Mouse (Mus musculus) skeletal muscle tissue, adult 2 months (tissue): ENCODE results near the gene Zdhhc14.
"Not testable (repeated sequence)": the region's sequence is repeated elsewhere in the genome, so short reads cannot be mapped to it uniquely, and the experiment has no call there.

Experiments
- DNase-seq: peaks from one replicate; pipeline ENCODE4 v3.0.0-alpha.2; 2012; ENCODE audit warnings: low read depth, low spot score

Zdhhc14 gene

DNA sequence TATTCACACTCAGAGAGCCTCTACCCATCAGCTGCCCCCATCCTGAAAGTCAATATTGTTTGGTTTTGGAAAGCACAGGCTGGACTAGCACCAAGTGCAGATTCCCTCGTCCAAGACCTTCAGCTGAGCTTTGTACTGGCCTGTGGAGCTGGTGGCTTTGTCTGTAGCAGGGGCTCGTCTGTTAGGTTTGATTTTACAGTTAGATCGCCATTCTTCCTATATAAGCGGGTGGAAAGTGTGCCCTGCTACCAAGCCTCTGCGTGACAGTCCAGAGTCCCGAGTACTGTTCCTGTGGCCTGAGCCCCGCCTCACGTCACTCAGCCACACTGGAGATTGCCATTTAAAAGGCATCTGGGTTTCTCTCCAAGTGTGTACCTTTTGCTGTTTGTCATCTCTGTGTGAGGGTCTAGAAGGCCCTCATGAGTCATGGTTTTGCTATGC, 113.8 kb downstream of the Zdhhc14 start:
- DNase-seq = no peak

DNA sequence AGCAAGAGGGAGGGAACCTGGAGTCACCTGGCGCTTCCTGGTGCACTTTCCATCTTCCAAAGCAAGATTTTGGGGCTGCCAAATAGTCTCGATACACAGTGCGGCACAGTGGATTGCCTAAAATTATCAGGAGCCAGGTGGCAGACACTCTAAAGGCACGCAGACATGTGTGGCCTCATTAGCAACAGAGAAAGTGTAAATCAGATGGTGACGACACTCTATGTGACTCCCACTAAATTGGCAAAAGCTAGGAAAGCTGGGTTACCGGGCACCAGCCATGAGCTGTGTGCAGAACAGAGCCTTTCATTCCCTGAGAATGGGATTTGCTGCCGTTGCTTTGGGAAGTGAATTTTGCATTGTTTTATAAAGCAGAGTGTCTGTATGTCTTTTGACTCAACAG, 115.0 kb downstream of the Zdhhc14 start:
- no peak for DNase-seq

DNA sequence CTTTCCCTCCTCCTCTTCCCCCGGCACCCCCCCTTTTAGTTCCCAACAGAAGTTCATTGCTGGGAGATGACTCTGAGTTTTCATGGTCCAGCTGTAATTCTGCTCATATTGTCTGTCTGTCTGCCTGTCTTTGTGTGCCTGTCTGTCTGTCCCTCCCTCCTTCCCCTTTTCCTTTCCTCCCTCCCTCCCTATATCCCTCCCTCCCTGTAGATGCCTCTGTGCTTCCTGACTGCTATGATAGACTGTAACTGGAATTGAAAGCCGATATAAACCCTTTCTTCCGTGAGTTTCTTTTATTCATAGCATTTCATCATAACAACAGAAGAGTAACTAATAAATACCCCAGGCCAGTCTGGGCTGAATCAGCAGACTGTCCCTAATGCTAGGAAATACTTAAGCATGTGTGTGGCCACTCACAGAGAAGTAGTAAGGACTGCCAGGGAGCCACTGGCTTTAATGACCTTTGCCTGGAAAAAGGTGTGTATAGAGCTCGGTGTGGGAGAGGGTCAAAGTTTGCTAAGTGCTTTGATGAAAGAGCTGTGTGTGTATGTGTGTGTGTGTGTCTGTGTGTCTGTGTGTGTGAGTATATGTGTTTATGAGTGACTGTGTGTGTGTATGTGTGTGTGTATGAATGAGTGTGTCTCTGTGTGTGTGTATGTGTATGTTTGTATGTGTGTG, 117.7 kb downstream of the Zdhhc14 start:
- no peak for DNase-seq

DNA sequence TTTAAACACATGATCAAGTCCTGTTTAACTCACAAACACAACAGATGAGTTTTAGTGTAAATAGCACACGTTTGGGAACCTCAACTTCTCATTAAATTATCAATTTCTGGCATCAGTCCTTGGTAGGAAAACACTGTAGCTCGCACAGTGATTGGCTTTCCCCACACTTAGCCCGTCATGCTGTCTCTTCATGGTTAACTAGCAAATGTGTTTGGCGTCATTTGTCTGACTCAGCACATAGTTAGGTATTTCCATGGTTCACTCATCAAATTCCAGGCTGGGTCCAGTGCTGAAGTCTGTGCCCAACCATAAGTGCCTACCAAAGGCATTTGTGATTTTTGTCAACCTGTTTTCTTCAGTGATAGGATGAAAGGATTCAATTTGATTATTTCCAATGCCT, 119.9 kb downstream of the Zdhhc14 start:
- no peak for DNase-seq

DNA sequence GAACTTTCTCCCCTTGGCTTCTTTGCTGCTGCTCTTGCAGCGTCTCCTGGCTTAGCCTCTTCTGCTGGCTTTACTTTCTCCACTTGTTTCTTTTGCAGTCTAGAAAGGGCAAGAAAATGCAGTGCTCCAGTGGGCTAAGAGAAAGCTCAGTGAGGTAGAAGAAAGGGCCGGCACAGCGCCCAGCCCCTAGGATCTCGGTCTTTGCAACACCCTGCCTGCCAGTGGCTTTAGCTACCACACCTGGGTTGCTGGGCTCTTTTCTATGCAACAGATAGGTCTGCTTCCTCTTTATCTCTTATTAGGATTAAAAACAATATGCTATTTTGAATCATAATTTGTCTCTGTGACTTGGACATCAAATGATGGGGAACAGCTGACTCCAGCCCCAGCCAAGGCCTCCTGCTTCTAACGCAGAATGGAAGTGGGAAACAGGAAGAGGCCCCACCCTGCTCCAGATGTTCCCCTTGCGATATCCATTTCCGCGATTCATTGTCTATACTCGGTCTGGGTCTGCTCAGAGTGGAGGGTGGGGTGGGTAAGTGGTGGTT, 122.5 kb downstream of the Zdhhc14 start:
- peak; percentile 52 for DNase-seq

DNA sequence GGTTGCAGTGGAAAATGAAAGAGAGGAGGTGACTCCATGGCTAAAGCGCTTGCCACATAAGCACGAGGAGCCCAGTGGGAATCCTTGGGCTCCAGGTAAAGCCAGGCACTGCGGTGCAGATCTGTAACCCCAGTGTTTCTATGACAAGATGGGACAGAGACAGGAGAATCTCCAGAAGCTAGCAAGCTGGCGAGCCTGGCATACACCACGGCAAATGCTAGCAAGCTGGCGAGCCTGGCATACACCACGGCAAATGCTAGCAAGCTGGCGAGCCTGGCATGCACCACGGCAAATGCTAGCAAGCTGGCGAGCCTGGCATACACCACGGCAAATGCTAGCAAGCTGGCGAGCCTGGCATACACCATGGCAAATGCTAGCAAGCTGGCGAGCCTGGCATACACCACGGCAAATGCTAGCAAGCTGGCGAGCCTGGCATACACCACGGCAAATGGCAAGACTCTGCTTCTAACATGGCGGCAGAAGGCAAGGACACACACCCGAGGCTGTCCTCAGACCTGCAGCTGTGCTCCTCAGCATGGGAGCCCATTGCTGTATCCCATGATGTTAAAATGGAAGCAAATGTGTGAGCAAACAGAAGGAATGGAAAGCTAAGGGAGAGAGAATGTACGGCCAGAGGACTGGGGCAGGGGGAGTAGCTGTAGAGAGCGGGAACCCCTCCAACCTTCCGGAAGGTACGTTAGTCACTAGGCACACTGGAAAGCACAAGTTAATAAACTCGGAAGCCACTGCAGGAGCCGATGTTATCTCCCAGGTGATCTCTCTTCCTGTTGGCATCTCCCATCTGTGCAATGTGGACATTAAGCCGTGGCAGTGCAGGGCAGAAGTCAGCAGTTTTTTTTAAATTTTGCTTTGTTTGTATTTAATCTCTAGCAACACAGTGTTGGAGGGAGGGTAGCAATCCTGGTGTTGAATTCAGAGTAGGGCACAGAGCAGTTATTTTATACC, 129.6 kb downstream of the Zdhhc14 start:
- no peak for DNase-seq

DNA sequence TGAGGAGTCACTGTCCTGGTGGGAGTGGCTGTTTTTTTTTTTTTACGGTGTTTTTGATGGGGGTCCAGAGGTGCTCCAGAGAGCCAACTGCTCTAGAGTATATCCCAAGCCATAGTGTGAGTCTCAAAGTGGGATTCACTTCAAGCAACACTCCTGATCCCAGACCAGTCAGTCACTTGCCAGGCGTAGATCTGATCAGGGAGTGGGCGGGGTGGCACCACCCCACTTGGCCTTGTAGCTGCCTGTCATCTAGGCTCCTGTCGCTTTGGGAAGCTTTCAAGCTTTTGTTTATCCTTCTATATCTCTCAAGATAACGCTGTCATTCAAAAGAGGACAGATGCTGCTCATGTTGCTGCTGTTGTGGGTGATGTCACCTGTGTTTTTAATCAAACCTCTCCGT, 130.4 kb downstream of the Zdhhc14 start:
- no peak for DNase-seq

DNA sequence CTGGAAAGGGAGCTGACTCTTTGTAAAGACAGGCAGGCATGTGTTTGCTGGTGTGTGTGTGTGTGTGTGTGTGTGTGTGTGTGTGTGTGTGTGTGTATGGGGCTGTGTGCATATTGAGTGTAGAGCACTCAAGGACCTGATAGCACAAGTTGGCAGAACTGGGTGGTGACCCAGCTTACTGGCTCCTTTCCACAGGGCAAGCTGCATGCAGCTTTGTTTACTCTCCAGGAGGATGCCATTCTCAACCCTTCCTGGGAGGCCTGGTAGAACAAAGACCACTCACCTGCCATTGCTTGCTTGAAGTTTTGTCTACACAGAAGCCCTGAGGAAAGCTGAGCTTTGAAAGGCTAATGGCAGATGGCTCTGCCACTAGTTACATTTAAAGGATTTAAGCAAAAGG, 130.8 kb downstream of the Zdhhc14 start:
- DNase-seq = no peak

DNA sequence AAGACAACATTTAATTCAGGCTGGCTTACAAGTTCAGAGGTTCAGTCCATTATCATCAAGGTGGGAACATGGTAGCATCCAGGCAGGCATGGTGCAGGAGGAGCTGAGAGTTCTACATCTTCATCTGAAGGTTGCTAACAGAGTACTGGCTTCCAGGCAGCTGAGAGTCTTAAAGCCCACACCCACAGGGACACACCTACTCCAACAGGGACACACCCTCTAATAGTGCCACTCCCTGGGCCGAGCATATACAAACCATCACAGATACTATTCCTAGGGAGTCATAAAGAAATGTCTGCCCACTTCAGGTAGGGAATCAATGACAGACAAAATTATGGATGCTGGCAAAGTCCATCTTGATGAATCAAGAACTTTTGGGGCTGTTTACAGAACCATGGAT, 132.5 kb downstream of the Zdhhc14 start:
- DNase-seq = not testable (repeated sequence)

DNA sequence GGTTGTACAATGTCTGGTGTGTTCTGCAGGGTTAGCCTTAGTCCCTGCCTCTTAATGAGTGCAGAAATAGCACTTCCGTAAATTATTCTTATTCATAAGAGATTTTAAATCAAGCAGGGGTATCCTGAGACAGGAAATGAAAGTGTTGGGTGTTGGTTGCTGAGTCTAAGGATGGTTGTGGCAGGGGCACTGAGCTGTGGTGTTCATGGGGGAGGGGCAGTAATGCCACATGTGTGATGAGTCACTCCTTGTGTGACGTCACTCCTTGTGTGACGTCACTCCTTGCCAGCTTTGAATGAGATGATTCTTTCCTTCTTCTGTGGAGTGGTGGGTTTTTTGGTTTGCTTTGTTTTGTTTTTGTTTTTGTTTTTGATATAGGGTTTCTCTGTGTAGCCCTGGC, 134.0 kb downstream of the Zdhhc14 start:
- no peak for DNase-seq

DNA sequence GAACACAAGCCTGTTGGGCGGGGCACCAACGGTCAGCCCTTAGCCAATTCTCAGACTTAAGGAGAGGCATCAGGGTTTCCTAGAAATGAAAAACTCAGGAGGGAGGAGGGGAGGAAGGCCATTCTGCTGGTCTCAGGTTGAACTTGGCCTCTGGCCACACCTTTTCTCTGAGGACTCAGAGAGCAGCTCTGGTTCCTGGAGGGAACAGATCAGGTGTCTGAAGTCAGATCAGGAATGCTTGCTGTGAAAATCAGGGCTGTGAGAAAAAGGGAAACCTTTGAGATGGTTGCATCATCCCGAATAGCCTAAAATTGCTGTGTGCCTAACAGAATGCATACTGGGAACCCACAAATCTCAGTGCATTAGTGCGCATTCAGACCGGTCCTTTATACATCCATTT, 135.3 kb downstream of the Zdhhc14 start:
- no peak for DNase-seq

DNA sequence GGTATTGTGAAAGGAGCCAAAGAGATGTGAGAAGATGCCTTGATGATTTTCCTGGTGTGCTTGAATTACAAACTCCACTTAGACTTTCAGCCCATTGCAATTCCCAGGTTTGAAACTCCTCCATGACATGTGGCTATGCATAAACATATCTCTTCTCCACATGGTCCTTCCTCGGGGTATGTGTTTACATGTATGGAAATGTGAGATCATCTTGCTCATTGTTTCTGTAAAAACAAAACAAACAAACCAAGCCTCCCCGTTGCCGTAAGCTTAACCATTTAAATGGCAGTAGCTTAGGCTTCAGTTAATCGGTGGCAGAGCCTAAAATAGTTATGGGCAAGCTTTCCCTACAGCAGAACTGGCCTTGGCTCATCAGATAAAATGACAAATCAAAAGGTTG, 137.3 kb downstream of the Zdhhc14 start:
- no peak for DNase-seq

DNA sequence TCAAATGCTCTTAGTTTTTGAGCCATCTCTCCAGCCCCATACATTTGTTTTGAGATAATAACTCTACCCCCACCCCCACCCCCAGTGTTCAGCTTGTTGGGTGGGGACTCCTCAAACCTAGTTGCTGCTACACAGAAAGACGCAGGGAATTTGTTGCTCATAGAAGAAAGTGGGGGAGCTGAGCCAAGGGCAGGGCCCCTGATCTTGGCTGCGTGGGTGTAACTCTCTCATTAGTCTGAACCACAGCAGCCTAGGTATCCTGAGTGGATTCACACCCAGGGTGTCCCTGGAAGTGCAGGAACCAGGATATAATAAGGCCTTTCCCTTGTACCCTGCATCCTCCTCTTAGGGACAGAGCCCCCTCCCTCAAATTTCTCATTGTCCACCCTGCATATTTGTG, 142.9 kb downstream of the Zdhhc14 start:
- DNase-seq = no peak

DNA sequence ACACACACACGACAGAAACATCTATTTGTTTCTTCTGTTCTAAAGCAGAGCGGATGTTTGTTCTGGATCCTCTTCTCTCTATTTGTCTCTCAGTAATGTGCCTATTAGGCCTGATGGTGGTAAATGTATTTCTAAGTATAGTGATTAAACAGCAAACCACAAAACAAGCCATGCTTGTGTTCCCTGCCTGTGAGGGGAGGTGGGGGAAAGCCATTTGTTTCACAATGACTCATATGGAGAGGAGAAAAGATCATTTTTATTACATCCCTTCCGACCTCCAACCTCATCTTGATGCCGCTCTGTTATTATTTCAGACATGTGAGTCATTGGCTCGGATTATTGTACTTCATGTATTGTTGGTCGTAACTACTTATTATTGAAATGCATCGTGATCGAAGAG, 149.1 kb downstream of the Zdhhc14 start:
- no peak for DNase-seq

DNA sequence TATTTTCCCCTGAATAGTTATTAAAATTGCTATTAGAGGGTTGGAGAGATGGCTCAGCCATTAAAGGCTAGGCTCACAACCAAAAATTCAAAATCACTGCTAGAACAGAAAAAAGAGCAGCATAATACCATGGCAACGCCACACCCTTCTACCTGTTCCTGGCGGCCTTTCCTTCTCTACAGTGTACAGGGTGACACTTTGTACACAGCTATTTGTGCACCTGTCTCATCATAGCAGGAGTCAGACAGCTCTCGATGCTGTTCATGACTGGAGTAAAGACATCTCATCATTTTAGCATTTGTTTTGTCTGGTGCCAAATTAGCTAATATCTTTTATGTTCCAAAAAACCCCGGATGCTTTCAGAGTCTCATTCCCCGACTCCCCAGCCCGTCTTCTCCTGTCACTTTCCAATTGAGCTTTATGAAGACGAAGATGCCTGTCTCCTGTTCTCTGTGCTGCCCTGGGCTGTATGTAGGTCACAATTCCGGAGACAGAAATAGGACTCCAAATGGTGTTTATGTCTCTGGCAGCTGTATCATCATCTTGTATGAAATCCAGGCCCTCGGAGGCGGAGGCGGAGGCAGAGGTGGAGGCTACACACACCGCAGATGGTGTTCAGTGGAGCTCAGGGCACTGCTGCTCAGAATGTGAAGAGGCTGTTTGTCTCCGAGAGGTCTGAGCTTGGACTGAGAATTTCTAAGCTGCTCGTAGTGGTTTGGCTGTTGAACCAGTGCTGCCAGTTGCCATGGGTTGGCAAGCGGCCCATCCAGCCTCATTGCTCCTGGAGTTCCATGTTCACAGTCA, 150.8 kb downstream of the Zdhhc14 start:
- DNase-seq = peak; percentile 64

DNA sequence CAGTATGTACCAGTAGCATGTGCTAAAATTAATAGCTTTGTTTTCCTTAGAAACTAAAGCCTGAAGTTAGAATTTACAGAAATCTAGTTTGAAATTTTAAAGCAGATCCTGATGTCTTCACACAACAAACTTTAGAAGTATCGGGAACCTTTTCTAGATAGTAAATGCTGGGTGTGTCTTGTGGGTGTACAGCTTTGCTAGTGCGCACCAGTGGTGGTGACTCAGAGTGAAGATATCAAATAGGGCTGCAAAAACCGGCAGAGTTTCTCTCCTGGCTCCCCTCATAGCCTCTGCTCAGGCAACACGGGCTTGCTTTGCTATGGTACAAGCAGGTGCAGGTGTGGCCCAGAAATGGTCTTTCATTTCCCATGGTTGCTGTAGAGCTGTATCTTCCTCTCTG, 157.8 kb downstream of the Zdhhc14 start:
- no peak for DNase-seq

DNA sequence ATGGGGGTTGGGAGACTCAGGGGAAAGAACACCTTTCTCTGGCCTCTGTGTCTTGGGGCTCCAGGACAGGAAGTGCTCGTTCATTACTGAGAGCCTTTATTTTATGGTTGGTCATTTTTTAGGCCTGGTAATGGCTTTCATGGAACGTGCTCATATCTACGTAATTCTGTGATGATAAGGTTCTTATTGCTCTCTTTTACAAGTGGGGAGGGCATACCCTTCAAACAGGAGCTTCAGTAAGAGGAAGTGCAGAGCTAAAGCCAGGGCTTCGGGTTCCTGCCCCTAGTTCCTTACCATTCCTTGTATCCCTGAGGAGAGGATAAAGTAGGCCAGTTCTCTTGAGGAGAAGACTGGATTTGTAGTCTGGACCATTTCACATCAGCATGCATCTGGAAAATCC, 158.3 kb downstream of the Zdhhc14 start:
- DNase-seq = no peak

DNA sequence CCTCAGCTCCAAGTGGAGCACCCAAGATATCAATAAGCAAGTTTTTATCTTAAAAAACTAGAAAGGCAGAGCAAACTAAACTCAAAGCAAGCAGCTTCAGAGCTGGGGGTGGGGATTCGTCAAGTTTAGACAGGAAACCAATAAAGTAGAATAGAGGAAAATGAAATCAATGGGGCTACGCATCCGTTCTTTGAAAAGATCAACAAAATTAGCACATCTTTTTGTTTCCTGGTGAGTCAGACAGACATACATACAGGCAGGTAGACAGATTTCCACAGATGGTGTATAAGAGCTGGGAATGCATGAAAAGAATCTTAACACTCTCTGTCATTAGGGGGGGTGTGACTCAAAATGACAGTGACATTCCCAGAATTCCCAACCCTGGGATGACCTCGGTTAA, 159.2 kb downstream of the Zdhhc14 start:
- no peak for DNase-seq

DNA sequence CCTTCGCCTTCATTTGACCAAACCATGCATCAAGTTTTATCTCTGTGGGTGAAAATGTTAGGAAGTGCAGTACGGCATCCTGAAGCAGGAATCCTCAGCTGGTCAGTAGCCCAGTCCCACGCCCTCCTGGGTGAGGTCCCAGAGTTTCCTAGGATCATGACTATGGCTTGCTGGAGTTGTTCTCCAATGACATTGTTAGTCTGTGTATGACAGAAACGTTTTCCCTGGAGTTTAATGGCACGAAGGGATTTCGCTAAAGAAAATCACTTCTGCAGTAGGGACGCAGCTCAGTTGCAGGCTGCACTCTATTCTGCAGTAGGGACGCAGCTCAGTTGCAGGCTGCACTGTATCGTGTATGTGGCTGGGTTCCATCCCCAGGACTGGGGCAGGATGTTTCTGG, 161.6 kb downstream of the Zdhhc14 start:
- DNase-seq = no peak

DNA sequence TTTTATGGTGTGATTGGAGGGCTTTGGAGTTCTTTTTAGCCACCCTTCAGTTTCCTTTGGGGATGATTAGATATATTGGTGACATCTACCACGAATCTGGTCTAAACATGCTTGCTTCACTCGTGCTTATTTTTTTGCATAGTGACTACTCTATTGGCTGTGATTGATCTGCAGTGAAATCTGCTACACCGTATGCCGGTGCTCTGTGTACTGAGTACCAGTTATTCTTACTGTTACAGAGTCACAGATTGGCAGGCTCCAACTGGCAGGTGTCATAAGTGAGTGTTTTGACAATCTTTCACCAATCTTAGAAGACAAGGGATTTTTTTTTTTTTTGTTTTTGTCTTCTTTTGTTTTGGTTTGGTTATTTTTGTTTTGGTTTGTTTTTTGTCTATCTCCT, 163.2 kb downstream of the Zdhhc14 start:
- DNase-seq = no peak

DNA sequence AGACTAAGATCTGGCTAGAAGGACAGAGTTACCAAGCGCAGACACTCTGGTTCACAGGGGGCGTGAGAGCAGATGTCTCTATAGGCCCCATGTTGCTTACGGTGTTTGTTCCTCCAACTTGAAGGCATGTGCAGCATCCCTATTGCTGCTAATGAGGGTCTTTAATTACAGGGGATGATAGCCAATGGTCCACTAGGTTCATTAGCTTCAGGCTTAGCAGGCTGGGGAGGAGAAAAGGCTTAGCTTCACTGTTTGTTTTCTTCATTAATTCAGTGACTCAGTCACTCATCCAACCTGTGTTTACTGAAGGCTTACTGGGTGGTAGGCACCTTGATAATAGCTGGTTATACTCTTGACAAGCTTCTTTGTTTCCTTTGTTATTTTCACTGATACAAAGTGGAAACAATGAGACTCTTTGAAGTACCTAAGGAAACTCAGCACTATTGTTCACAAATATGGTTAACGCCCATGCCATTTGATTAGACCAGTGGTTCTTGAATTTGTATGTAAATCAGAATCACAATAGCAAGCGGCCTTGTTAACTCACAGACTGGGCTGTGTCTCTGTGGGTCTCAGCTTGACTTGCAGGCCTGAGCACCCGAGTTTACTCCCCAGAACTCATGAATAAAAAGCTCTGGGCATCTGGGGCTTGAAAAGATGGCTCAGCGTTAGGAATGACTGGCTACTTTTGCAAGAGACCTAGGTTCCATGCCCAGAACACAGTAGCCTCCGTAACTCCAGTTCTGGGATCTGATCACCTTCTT, 168.1 kb downstream of the Zdhhc14 start:
- no peak for DNase-seq
